Mouse (Mus musculus) stomach, postnatal 0 days (tissue): ENCODE results near the gene Chrnb4.

Experiments used
- CTCF ChIP-seq: IDR thresholded peaks from 2 replicates; pipeline ENCODE4 v1.5.1; 2016; ENCODE audit warnings: antibody characterized with exemption, low read depth, mild to moderate bottlenecking, moderate library complexity
- EP300 ChIP-seq: optimal IDR thresholded peaks from 2 replicates; pipeline ENCODE3; 2016; ENCODE audit warnings: antibody characterized with exemption

GRCm38 (mm10) chr9:55023326-55023725, 25.3 kb downstream of the Chrnb4 start:
- no peak for TF ChIP-seq CTCF
- no peak for TF ChIP-seq EP300
